Mouse (Mus musculus): ENCODE measurements around the gene Fkbp15. TPM values are rescaled to one million over a fixed set of nuclear protein-coding genes. Genes with fewer than 3 reads are reported as not detected.

Gene Fkbp15
- 55.6 and 60.2 TPM in 2 replicates for total RNA-seq (2017)

DNA sequence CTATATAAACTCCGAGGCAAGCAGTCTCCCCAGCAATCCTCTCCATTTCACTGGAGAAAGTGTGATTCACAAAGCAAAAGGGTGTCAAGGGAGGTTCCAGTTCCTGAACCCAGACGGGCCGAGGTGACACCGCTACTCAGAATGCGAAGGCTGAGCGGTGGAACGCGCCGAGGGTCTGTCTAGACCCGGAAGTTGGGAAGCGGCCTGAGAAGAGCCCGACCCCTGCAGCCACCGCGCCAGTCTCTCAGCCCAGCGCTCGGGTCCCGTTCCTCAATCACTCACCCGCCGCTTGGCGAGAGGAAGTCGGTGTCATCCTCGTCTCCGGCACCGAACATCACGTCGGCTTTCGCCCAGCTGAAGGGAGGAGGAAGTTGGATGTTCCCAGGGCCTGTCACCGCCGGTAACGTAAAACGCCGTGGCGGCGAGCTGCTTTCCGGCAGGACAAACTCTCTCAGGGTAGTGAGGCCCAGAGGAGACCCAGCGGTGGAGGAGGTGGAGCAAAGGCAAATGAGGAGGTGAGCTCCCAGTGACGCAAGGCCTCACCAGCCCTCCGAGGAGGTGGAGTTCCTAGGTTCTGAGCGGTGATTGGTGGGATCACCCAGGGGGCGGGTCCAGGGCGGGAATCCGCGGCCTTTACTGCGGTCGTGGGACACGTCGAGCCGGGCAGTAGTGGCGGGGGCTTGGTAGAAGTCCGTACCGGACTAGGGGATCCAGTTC lies at the start of gene Fkbp15, which contains the start of gene Slc31a1:
Gene Fkbp15, minus strand, starts transcription at position 461 of the 717 bp plus-strand sequence.
Gene Slc31a1, plus strand, starts transcription at position 640 of the 717 bp plus-strand sequence.
- peak; percentile 93 for ATAC-seq (replicated peaks; ENCODE audit: low read depth, poor library complexity, severe bottlenecking)

DNA sequence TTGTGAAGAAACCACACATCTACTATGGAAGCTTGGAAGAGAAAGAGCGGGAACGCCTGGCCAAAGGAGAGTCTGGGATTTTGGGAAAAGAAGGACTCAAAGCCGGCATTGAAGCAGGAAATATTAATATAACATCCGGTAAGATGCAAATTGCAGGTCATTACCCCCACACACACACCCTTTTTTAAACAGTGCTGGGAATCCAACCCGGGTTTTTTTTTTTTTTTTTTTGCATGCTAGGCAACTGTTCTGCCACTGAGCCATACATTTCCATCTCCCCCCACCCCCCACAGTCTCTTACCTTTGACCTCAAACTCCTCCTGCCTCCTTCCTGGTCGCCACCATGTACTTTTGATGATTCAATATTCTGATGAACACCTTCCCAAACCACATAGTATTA lies 49.3 kb upstream of the Fkbp15 start:
- ATAC-seq (replicated peaks; ENCODE audit: low read depth, poor library complexity, severe bottlenecking) = no peak

DNA sequence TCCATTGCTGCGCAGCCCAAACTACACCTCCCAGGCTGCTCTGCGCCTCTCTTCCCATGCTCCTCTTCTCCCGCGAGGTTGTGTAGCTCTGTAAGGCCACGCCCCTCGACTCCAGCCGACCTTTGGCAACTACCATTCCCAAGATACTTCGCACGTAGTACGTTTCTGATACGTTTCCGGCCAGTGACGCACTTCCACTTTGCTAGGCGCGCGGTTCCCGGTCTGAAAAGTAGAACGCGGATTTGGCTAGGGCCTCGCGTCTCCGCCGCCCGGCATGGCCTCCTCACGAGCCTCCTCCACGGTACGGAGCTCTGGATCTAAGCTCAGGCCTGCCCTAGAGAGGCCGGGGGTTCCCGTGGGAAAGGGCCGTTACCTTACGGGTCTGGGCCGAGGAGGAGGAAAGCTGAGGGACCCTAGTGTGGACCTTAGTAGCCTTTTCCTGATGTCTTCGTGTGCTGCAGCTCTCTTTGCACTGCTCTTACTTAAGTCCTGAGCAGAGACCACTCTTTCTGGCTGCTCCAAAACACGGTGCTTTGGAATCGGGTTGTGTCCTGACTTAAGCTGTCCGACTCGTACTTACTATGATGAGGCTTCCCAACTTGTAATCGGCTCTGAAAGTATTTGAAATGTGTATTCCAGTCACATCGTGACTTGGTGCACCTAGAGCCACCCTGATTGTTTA lies 48.4 kb upstream of the Fkbp15 start, which contains the start of the genes Cdc26 and Prpf4:
Gene Cdc26, minus strand, starts transcription at position 42 of the 682 bp plus-strand sequence.
Gene Prpf4, plus strand, starts transcription at position 197 of the 682 bp plus-strand sequence.
- ATAC-seq (replicated peaks; ENCODE audit: low read depth, poor library complexity, severe bottlenecking) = peak; percentile 94

DNA sequence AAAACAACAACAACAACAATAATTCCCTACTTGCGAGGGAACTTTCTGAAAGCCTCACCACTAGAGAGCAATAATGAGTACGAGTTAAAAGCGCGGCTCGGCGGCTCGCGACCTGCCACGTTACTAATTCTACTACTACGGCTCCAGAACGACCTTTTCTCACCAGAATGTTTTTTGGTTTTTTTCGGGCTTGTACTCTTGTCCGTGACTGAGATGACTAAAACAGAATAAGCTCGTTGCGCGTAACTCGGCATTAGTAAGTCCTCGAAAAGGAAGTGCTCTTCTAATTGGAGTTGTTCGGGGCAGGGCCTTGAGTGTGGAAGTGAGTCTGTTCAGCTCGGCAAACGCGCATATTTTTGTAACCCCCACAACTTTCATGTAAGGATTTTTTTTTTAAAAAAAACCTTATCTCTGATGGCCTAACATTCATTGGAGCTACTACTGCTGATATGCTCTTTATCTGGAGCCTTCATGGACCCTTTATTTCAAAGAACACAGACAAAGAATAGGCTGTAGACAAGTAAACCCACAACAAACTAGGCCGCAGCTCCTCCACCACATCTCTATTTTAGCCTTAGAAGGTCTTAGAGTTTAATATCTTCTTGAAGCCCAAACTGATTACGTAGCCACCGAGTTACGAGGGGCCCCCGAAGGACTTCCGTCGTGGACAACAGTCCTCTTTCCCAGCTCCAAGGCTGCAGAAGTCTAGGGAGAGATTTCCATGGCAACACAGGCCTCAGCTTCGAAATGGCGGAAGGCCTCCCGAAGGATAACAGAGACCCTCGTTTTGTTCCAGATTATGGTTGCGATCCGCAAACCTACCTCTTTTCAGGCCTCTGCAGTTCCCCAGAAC lies 47.6 kb upstream of the Fkbp15 start:
- ATAC-seq (replicated peaks; ENCODE audit: low read depth, poor library complexity, severe bottlenecking) = peak; percentile 50

DNA sequence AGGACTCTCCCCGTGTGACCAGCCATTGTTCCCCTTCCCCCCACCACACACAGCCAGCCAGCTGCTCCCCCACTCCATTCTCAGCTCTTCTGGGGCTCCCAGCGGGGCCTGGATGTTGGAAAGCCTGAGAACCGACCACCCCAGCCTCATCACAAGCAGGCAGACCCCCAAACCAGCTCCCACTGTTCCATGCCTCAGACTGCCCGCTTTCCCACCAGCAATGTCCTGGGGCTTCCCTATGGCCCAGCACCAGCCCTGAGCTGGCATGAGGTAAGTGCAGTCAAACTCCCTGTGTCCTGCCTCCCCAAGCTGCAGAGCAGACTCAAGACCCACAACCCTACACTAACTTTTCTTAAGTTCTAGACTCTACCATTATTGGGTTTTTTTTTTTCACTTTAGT lies 45.8 kb upstream of the Fkbp15 start:
- ATAC-seq (replicated peaks; ENCODE audit: low read depth, poor library complexity, severe bottlenecking) = no peak

DNA sequence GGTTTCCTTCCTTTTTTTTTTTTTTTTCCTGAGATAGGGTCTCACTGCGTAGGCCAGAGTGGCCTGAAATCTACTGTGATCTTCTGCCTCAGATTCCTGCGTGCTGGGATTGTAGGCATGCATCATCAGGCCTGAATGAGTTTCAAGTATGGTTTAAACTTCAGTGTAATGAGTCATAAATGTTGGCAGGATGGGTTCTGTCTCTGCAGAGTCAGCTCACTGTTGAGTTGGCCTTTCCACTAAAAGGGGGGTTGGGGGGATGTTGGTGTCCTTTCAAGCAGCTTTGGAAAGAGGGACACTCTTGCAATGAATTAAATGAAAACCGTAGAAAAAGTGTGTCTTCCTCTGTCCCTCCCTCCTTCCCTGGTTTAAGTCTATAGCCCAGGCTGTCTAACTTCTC lies 38.6 kb upstream of the Fkbp15 start:
- no peak for ATAC-seq (replicated peaks; ENCODE audit: low read depth, poor library complexity, severe bottlenecking)

DNA sequence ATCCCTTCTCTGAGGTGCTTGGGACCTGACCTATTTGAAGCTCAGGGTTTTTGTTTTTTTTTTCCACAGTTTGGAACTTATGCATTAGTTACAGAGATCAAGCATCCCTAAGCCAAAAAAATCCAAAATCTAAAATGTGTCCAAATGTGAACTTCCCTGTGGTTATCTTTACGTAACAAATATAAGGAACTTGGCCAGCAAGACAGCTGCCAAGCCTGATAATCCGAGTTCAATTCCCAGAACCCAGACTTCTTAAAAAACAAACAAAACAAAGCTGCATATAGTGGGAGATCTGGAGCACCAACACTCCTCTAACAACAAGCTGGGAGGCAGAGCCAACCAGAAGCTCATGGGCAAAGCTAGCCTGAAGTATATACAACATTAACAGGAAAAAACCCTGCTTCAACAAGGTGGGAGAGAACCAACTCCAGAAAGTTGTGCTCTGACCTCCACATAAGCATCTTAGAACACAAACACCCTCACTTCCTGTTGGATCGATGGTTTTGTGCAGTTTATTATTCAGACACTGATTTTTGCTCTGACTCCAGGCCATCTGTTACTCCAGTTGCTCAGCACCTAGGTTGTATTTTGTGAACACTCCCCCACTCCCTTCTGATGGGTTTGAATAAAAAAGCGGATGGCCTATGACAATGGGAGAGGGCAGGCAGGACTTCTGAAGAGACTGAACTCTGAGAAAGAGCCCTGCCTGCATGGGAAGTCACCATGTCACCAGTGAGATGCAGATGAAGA lies 37.4 kb upstream of the Fkbp15 start:
- no peak for ATAC-seq (replicated peaks; ENCODE audit: low read depth, poor library complexity, severe bottlenecking)

DNA sequence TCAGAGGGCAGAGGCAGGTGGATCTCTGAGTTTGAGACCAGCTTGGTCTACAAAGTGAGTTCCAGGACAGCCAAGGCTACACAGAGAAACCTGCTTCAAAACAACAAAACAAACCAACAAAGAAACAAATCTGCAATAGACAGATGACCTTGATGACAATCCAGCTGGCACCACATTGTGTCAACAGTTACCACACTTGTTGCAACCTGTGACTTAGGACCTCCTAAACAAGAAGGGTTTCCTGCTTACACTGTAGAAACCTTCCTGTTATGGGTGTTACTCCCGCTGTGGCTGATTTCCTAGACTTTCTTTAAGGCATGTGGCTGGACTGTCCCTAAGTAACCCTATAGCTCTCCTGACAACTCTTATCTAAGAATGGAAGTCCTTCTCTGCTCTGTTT lies 35.5 kb upstream of the Fkbp15 start:
- ATAC-seq (replicated peaks; ENCODE audit: low read depth, poor library complexity, severe bottlenecking) = no peak

DNA sequence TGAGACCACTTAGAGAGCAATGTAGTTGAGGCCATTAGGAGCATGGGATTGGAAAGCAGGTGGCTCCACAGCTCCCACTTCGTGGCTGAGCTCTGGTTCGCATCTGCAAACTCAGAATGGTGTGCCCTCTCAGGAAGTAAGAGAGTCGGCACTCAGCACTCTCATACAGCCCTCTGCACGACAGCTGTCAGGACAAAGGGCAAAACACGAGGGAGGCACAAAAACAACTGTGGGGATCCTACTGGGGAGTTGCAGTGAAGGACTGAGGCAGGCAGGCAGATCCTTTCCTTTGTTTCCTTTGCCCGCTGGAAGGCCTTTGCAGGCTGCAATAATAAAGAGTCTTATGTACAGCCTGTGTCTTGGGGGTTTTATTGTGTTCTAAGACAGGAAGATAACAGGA lies 33.1 kb upstream of the Fkbp15 start:
- no peak for ATAC-seq (replicated peaks; ENCODE audit: low read depth, poor library complexity, severe bottlenecking)

DNA sequence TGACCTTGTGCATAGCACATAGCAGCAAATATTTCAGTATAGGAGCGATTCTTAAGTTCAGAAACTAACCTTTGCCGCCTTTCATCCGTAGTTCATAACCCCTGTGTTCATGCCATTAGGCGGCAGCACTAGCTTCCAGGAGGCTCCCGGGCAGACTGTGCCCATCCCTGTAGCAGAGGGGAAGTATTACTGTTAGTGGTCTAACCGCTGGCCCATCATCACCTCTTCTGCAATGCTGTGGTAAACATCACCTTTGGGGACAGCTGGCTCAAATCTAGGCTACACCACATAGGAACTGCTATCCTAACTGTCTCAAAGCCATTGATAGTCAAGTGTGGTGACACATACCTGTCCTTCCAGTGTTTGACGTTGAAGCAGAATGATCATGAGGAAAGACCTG lies 31.5 kb upstream of the Fkbp15 start:
- ATAC-seq (replicated peaks; ENCODE audit: low read depth, poor library complexity, severe bottlenecking) = peak; percentile 66

DNA sequence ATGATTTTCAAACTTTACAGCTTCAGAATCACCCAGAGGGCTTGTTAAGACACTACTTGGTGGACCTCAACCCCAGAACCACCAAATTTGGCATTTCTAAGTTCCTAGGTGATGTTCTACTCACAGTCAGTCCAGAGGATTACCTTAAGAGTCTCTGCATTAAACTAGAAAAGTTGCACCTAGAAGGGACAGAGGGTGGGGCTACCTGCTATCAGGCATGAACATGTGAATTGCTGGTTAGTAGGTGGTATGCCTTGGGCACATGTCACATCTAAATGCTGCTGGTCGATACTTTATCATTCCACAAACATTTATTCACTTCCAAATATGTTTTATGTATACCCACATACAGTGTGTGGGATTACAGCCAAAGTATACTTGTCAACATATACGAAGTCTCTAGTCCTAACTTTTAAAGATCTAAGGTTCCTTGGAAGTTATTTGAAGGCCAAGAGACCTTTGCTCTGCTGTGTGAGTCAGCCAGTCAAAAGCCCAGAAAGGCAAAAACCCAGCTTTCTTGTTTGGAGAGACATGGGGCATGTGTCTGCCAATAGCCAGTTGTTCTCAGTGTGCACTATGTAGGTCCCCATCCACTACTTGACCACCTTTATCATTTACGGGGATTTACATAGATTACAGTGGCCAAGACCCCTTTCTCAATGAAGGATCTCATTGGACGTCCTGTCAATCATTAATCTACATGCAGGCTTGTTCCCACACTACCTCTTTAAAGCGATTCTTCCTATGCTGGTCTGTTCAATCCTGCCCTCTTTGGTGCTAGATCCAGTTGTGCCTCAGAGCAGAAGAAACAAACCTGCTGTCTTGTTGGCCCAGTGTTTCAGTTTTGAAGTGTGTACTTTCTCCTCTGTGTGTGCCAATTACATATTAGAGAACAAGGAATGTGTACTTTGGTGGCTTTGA lies 29.5 kb upstream of the Fkbp15 start:
- no peak for ATAC-seq (replicated peaks; ENCODE audit: low read depth, poor library complexity, severe bottlenecking)

DNA sequence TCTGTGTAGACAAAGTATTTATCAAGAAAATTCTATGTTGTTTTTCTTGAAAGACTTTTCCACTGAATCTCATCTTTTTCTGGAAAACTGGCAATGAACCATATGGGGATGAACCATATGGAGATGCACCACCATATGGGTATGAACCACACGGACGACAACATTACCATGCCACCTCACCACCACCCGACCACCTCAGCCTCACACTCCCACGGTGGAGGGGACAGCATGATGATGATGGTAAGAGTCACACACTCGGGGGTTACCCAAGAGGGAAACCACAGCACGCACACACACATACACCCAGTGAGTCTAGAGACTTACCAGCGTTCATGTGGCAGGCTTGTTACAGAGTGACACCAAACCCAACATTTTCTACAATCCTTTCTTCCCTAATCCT lies 25.1 kb upstream of the Fkbp15 start:
- ATAC-seq (replicated peaks; ENCODE audit: low read depth, poor library complexity, severe bottlenecking) = no peak

DNA sequence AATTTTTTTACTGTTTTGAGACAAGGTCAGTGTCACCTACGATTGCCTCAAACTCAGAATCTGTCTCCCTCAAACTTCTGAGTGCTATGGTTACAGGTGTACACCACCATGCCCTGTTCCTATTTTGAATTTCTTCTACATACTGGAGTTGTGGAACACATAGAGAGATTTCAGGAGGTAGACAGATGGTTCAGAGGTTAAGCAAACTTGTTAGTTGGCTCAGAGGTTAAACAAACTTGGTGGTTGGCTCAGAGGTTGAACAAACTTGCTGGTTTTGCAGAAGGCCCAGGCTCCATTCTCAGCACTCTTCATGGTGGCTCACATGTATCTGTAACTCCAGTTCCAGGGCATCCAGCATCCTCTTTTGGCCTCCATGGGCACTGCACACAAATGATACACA lies 23.8 kb upstream of the Fkbp15 start:
- no peak for ATAC-seq (replicated peaks; ENCODE audit: low read depth, poor library complexity, severe bottlenecking)

DNA sequence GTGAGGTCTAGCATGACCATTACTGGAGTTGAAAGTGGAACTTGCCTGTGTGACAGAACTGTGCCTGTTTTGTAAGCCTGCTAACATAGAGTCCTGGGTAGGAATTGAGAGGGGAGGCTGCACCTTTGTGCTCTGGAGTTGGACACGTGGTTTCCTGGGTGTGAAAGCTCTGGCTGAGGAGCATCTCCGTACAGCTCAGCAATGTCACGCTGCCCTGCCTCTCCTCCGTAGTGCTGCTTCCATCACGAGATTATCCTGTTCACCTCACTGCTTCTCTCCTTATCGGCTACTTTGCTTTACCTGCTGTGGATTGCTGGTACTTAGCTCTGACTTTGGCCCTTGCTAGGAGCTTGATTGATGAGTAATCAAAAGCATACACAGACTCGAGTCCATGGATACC lies 23.4 kb upstream of the Fkbp15 start:
- no peak for ATAC-seq (replicated peaks; ENCODE audit: low read depth, poor library complexity, severe bottlenecking)

DNA sequence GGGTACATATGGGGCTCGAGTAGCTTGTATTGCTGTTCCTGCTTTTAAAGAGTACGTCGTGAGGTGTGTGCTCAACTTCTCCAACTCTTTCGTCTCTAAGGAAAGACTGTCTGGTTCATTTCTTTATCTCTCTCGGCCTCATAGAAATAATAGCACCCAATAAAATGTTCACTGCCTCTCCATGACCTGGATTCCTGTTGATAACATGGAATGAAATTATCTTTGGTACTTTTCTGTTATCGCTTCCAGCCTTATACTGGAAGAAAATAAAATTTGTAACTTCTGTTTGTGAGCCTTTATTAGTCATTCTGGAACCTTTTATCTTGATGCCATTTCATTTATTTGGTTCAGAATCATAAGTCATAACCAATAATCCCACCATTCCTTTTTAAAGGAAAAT lies 22.9 kb upstream of the Fkbp15 start:
- no peak for ATAC-seq (replicated peaks; ENCODE audit: low read depth, poor library complexity, severe bottlenecking)

DNA sequence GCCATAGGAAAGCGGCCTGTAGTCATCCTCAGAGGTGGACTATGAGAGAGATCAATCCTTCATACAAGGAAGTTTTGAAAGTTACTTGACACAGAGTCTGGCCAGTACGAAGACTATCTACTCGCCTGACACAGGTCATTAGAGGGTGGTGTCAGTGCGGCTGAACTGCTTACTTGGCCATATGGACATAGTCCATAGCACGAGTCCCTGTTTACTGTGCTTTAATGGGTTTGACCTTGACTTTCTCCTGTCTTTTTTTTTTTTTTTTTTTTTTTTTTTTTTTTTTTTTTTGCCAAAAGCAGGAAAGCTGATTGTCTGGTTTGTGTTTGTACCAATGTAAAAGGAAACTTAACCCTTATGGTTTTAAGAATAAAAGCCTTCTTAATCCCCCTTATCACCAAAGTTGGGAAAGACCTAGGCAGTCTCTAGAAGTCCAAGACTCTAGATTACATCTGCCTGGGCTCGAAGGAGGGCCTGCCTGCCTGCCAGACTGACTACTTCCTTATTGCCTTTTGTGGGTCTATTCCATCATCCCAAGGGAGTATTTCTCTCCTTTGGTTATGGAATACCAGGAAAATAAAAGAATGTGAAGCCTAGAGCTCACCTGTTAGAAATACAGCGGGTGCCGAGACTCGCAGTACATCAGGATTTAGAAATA lies 19.5 kb upstream of the Fkbp15 start:
- no peak for ATAC-seq (replicated peaks; ENCODE audit: low read depth, poor library complexity, severe bottlenecking)

DNA sequence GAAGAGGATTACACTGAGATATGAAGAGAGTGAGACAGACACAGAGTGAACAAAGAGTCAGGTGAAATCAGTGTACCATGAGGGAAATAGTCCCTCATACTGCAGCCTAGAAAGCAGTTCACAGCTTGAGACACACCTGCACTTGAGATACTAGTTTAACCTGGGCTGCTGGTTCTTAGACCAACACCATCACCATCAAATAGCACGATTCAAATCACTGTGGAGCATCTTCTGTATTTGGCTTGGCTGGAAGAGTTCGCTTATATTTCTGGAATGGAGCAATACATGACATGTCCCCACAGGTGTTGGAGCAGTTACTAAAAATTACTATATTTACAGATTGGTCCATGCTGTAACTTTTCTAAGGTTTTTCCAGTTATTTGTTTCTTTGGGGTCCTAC lies 15.8 kb upstream of the Fkbp15 start:
- no peak for ATAC-seq (replicated peaks; ENCODE audit: low read depth, poor library complexity, severe bottlenecking)

DNA sequence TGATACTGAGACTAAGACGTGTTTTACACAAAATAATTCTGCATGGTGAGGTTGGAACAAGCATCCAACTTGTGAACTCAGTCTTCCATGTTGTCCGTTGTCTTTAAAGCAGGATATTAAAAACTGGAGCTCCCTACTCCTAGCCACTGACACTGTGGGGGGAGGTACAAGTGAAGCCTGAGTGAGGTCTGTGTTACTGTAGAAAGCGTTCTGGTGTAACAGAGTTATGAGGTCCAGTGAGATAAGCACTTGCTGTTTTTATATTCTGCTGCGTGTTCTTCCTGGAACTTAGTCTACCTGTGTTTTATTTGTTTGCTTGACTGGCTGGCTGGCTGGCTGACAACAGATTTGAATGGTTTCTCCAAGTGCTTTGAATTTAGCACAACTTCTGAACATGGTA lies 14.0 kb upstream of the Fkbp15 start:
- no peak for ATAC-seq (replicated peaks; ENCODE audit: low read depth, poor library complexity, severe bottlenecking)
